Mouse (Mus musculus): ENCODE measurements around the gene Med16.
"Not testable (repeated sequence)": the region's sequence is repeated elsewhere in the genome, so short reads cannot be mapped to it uniquely, and the experiment has no call there.

Gene Med16

GRCm38 (mm10) chr10:79884938-79885337, 23.8 kb downstream of the Med16 start:
- not testable (repeated sequence) for DNase-seq (ENCODE audit: low read depth, low spot score)

GRCm38 (mm10) chr10:79884446-79884845, 24.3 kb downstream of the Med16 start:
- DNase-seq (ENCODE audit: low read depth, low spot score), result no peak

GRCm38 (mm10) chr10:79883297-79884084, 25.2 kb downstream of the Med16 start:
- DNase-seq (ENCODE audit: low read depth, low spot score), result peak; percentile 81

GRCm38 (mm10) chr10:79881981-79882380, 26.7 kb downstream of the Med16 start:
- DNase-seq (ENCODE audit: low read depth, low spot score), result no peak

- no peak for DNase-seq (ENCODE audit: low read depth, low spot score)
Observed at GRCm38 (mm10) chr10:79880721-79881120, 28.0 kb downstream of the Med16 start.

GRCm38 (mm10) chr10:79879527-79879926, 29.2 kb downstream of the Med16 start:
- DNase-seq (ENCODE audit: low read depth, low spot score), result no peak

- DNase-seq (ENCODE audit: low read depth, low spot score), result no peak
Observed at GRCm38 (mm10) chr10:79877757-79878156, 31.0 kb downstream of the Med16 start.

GRCm38 (mm10) chr10:79877174-79877573, 31.5 kb downstream of the Med16 start:
- DNase-seq (ENCODE audit: low read depth, low spot score), result no peak

- DNase-seq (ENCODE audit: low read depth, low spot score), result peak; percentile 76
Observed at GRCm38 (mm10) chr10:79874290-79874862, 34.3 kb downstream of the Med16 start, which contains the start of the genes Prtn3 and Plppr3. Gene Prtn3, plus strand, starts transcription at chr10:79874476. Gene Plppr3, minus strand, starts transcription at chr10:79874634.

GRCm38 (mm10) chr10:79873715-79874289, 34.9 kb downstream of the Med16 start:
- no peak for DNase-seq (ENCODE audit: low read depth, low spot score)

GRCm38 (mm10) chr10:79873313-79873712, 35.4 kb downstream of the Med16 start:
- DNase-seq (ENCODE audit: low read depth, low spot score), result no peak

- DNase-seq (ENCODE audit: low read depth, low spot score), result no peak
Observed at GRCm38 (mm10) chr10:79872862-79873261, 35.9 kb downstream of the Med16 start.

GRCm38 (mm10) chr10:79871845-79872244, 36.9 kb downstream of the Med16 start:
- no peak for DNase-seq (ENCODE audit: low read depth, low spot score)

GRCm38 (mm10) chr10:79866601-79867000, 42.1 kb downstream of the Med16 start:
- no peak for DNase-seq (ENCODE audit: low read depth, low spot score)

GRCm38 (mm10) chr10:79865801-79866295, 42.9 kb downstream of the Med16 start:
- no peak for DNase-seq (ENCODE audit: low read depth, low spot score)

- no peak for DNase-seq (ENCODE audit: low read depth, low spot score)
Observed at GRCm38 (mm10) chr10:79865189-79865601, 43.5 kb downstream of the Med16 start.

- DNase-seq (ENCODE audit: low read depth, low spot score), result no peak
Observed at GRCm38 (mm10) chr10:79864351-79865188, 44.2 kb downstream of the Med16 start.

- DNase-seq (ENCODE audit: low read depth, low spot score), result no peak
Observed at GRCm38 (mm10) chr10:79862925-79863324, 45.8 kb downstream of the Med16 start.

- no peak for DNase-seq (ENCODE audit: low read depth, low spot score)
Observed at GRCm38 (mm10) chr10:79862049-79862788, 46.5 kb downstream of the Med16 start.

GRCm38 (mm10) chr10:79861230-79862048, 47.3 kb downstream of the Med16 start:
- no peak for DNase-seq (ENCODE audit: low read depth, low spot score)
